In the genomic region with DNA sequence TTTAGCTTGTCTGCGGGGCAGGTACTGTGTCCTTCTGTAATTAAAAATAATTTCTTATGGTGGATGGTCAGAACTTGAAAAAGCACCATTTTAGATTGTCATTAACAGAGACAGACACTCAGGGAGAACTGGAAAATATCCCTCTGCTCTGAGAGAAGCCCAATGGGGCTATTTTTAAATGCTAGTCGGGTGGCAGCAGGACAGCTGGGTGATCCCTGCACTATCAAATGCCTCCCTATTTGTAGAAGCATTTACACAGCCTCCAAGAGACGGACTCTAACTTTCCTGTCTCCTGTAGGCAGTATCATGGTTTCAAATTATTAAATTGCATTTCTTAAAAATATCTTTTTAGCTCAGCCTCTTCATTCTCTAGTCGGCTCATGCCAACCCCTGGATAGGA, we compare ENCODE assay signal across 20 mouse cellular contexts.
A peak's percentile ranks its signal among the peaks of the same experiment; 100 is the strongest.
DNase-seq lines count a peak whose midpoint lies in the region; ATAC-seq lines count a peak whose summit lies in the region.
"Had no signal": no experiment of that assay in that cellular context is flagged by ENCODE, and none has a peak within 500 bp of the region (broad histone marks: within the 10 kb centered on the region; RNA-seq: fewer than 3 reads in every experiment).

No protein-coding gene starts in this region.

- peak; percentile 41 for DNase-seq in gastrocnemius, postnatal 14 days
- DNase-seq in gastrocnemius, postnatal 4 days (ENCODE audit: low spot score in 2 of 2) = no peak
- peak; percentile 3 to 27 for DNase-seq in heart, adult 9 months (ENCODE audit: low spot score in 2 of 2)
- DNase-seq in skeletal muscle tissue, adult 2 months (ENCODE audit: low read depth, low spot score) = peak; percentile 74
- no peak for DNase-seq in hindbrain, embryonic 10.5 days (ENCODE audit: low spot score)
- DNase-seq in layer of hippocampus, postnatal 25 days (ENCODE audit: extremely low spot score in 1 of 2, low spot score in 1 of 2) = no peak
- DNase-seq: adrenal gland, adult 2 months; cerebellum, adult 11 months; cerebellum, adult 9-11 months; kidney, postnatal 25 days; lung, adult 18-20 months; lung, postnatal 14 days; thymus, postnatal 25 days had no signal

- H3K4me2 ChIP-seq in heart, embryonic 15.5 days = peak overlapping the region; percentile 28; the same call in 1 of the 2 replicates
- H3K4me2 ChIP-seq: limb, embryonic 13.5 days; liver, embryonic 12.5 days; midbrain, embryonic 12.5 days; neural tube, embryonic 12.5 days had no signal

- no peaks in the 10 kb centered on the region for H3K27me3 ChIP-seq in heart, embryonic 15.5 days
- no peaks in the 10 kb centered on the region for H3K27me3 ChIP-seq in hindbrain, embryonic 10.5 days (ENCODE audit: insufficient read depth, poor library complexity, severe bottlenecking)
- H3K27me3 ChIP-seq: limb, embryonic 13.5 days; liver, embryonic 12.5 days; midbrain, embryonic 12.5 days; neural tube, embryonic 12.5 days had no signal

- ATAC-seq in heart, embryonic 15.5 days (replicated peaks; ENCODE audit: insufficient number of reproducible peaks, insufficient read depth, low FRiP score, low read depth) = no peak
- ATAC-seq: hindbrain, postnatal 0 days; intestine, embryonic 16.5 days; liver, embryonic 12.5 days had no signal

- no peaks in the 10 kb centered on the region for H3K36me3 ChIP-seq in heart, embryonic 15.5 days
- no peaks in the 10 kb centered on the region for H3K36me3 ChIP-seq in hindbrain, embryonic 10.5 days
- H3K36me3 ChIP-seq: limb, embryonic 13.5 days; liver, embryonic 12.5 days; midbrain, embryonic 12.5 days; neural tube, embryonic 12.5 days had no signal

- H3K9me3 ChIP-seq in heart, embryonic 15.5 days (replicated peaks) = no peaks in the 10 kb centered on the region
- H3K9me3 ChIP-seq in hindbrain, embryonic 10.5 days = no peaks in the 10 kb centered on the region
- H3K9me3 ChIP-seq: limb, embryonic 13.5 days; liver, embryonic 12.5 days; midbrain, embryonic 12.5 days; neural tube, embryonic 12.5 days had no signal

- H3K4me1 ChIP-seq in heart, embryonic 15.5 days (replicated peaks) = peaks cover 12% of the 10 kb centered on the region
- H3K4me1 ChIP-seq in hindbrain, embryonic 10.5 days (replicated peaks) = no peaks in the 10 kb centered on the region
- H3K4me1 ChIP-seq: limb, embryonic 13.5 days; liver, embryonic 12.5 days; midbrain, embryonic 12.5 days had no signal

- H3K27ac ChIP-seq in heart, embryonic 15.5 days = peak overlapping the region; percentile 73
- H3K27ac ChIP-seq in hindbrain, embryonic 10.5 days = no peak overlapping the region
- H3K27ac ChIP-seq: hindbrain, postnatal 0 days; limb, embryonic 13.5 days; liver, embryonic 12.5 days; midbrain, embryonic 12.5 days; neural tube, embryonic 12.5 days had no signal

- 43% methylated on average over 4 of the region's 4 CpGs for WGBS in heart, embryonic 15.5 days
- WGBS in hindbrain, embryonic 10.5 days = 83% methylated on average over 4 of the region's 4 CpGs

- no peak overlapping the region for H3K4me3 ChIP-seq in heart, embryonic 15.5 days
- H3K4me3 ChIP-seq in hindbrain, embryonic 10.5 days = no peak overlapping the region
- H3K4me3 ChIP-seq: limb, embryonic 13.5 days; liver, embryonic 12.5 days; midbrain, embryonic 12.5 days; neural tube, embryonic 12.5 days had no signal

- intact Hi-C loops in gastrocnemius, postnatal 14 days (cut with DNase I; ENCODE audit: low total_unique reads) = no loop called here

- no peak overlapping the region for H3K9ac ChIP-seq in heart, embryonic 15.5 days
- H3K9ac ChIP-seq: limb, embryonic 13.5 days; liver, embryonic 12.5 days; midbrain, embryonic 12.5 days; neural tube, embryonic 12.5 days had no signal

Comparison
In these comparisons a context has a peak if more than half of its experiments do, and no peak if none do; other contexts are left out.
1. DNase-seq: peak in gastrocnemius, postnatal 14 days (single experiment), heart, adult 9 months (2 of 2) and skeletal muscle tissue, adult 2 months (single experiment); none in gastrocnemius, postnatal 4 days (0 of 2), hindbrain, embryonic 10.5 days (single experiment) and layer of hippocampus, postnatal 25 days (0 of 2).